Mouse (Mus musculus): ENCODE measurements around the gene Rgl1.
A peak's percentile ranks its signal among the peaks of the same experiment; 100 is the strongest.
"Not testable (repeated sequence)": the region's sequence is repeated elsewhere in the genome, so short reads cannot be mapped to it uniquely, and the experiment has no call there.

Rgl1 gene

GRCm38 (mm10) chr1:152785446-152785845 lies 19.3 kb upstream of the Rgl1 start:
- not testable (repeated sequence) for DNase-seq (ENCODE audit: low spot score in 2 of 2)

GRCm38 (mm10) chr1:152784620-152785019 lies 18.5 kb upstream of the Rgl1 start:
- no peak for DNase-seq (ENCODE audit: low spot score in 2 of 2)

- peak; percentile 56 to 72 for DNase-seq (ENCODE audit: low spot score in 2 of 2)
Observed at GRCm38 (mm10) chr1:152779071-152779737, 13.1 kb upstream of the Rgl1 start.

- not testable (repeated sequence) for DNase-seq (ENCODE audit: low spot score in 2 of 2)
Observed at GRCm38 (mm10) chr1:152774601-152775000, 8.4 kb upstream of the Rgl1 start.

GRCm38 (mm10) chr1:152771016-152771415 lies 4.9 kb upstream of the Rgl1 start:
- DNase-seq (ENCODE audit: low spot score in 2 of 2): no peak

GRCm38 (mm10) chr1:152767749-152768488 lies 1.8 kb upstream of the Rgl1 start:
- peak; percentile 90 to 91 for DNase-seq (ENCODE audit: low spot score in 2 of 2)

GRCm38 (mm10) chr1:152766804-152767748 lies 925 bp upstream of the Rgl1 start:
- peak; percentile 51 to 55 for DNase-seq (ENCODE audit: low spot score in 2 of 2)

- DNase-seq (ENCODE audit: low spot score in 2 of 2): no peak
Observed at GRCm38 (mm10) chr1:152761791-152762190, 4.4 kb downstream of the Rgl1 start.

GRCm38 (mm10) chr1:152750312-152750965 lies 15.7 kb downstream of the Rgl1 start, which contains the start of gene Apobec4:
Gene Apobec4, plus strand, starts transcription at chr1:152750551.
- peak; percentile 64 to 80 for DNase-seq (ENCODE audit: low spot score in 2 of 2)

GRCm38 (mm10) chr1:152749276-152749675 lies 16.9 kb downstream of the Rgl1 start:
- DNase-seq (ENCODE audit: low spot score in 2 of 2): no peak

- DNase-seq (ENCODE audit: low spot score in 2 of 2): peak; percentile 85 to 90
Observed at GRCm38 (mm10) chr1:152746426-152746825, 19.7 kb downstream of the Rgl1 start.

GRCm38 (mm10) chr1:152743095-152743826 lies 22.9 kb downstream of the Rgl1 start:
- DNase-seq (ENCODE audit: low spot score in 2 of 2): no peak

GRCm38 (mm10) chr1:152739374-152739773 lies 26.8 kb downstream of the Rgl1 start:
- no peak for DNase-seq (ENCODE audit: low spot score in 2 of 2)

- DNase-seq (ENCODE audit: low spot score in 2 of 2): no peak
Observed at GRCm38 (mm10) chr1:152738793-152739192, 27.4 kb downstream of the Rgl1 start.

- peak in 1 of 2 experiments; percentile 7 for DNase-seq (ENCODE audit: low spot score in 2 of 2)
Observed at GRCm38 (mm10) chr1:152727604-152728236, 38.4 kb downstream of the Rgl1 start.

- peak in 1 of 2 experiments; percentile 12 for DNase-seq (ENCODE audit: low spot score in 2 of 2)
Observed at GRCm38 (mm10) chr1:152726095-152726494, 40.1 kb downstream of the Rgl1 start.

GRCm38 (mm10) chr1:152724286-152724685 lies 41.9 kb downstream of the Rgl1 start:
- no peak for DNase-seq (ENCODE audit: low spot score in 2 of 2)

GRCm38 (mm10) chr1:152721535-152722198 lies 44.5 kb downstream of the Rgl1 start:
- no peak for DNase-seq (ENCODE audit: low spot score in 2 of 2)

GRCm38 (mm10) chr1:152720969-152721368 lies 45.2 kb downstream of the Rgl1 start:
- no peak for DNase-seq (ENCODE audit: low spot score in 2 of 2)

GRCm38 (mm10) chr1:152718200-152718599 lies 48.0 kb downstream of the Rgl1 start:
- DNase-seq (ENCODE audit: low spot score in 2 of 2): no peak
